Mouse (Mus musculus): ENCODE measurements around the gene Stk10.

The Stk10 gene

DNA sequence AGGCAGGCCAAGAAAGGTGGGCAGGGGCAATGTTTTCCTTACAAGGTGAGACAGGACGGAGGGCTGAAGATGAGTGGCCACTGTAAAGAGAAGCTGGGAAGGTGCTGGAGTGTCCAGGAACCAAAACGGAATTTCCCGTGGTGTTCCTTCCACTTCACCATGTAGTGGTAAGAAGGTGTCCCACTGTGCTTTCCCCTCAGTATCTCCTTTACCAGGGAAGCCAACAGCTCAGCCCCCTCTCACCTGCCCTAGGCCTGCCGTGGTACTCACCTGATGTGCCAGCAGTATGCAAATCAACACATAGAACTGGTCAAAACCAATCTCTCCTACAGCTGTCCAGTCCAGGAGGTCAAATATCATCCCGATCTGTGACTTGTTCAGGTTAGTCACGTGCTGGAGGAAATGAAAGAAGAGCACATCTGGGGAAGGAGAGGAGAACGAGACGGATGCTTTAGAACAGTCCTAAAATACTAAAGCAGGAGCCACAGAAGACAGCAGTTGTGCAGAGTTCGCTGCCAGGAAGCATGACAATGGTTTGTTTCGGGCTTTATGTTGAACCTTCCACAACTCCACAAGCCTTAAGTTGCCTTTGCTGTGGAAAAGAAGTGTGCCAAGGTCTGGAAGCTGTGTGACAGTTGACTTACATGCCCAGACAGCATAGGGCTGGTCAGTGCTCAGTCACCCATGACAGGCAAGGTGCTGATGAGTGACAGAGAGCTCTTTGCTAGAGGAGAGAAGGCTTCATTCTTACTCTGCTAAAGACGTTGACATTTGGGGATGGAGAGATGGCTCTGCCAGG, 8.8 kb upstream of the Stk10 start:
- no peak for DNase-seq (ENCODE audit: low spot score)

GRCm38 (mm10) chr11:32527006-32527405, 6.1 kb upstream of the Stk10 start:
- DNase-seq (ENCODE audit: low spot score): no peak

- DNase-seq (ENCODE audit: low spot score): no peak
Observed at GRCm38 (mm10) chr11:32530151-32530550, 3.0 kb upstream of the Stk10 start.

- DNase-seq (ENCODE audit: low spot score): no peak
Observed at GRCm38 (mm10) chr11:32531871-32532764, 987 bp upstream of the Stk10 start, which contains the start of gene Efcab9. Gene Efcab9, minus strand, starts transcription at chr11:32532081.

- peak; percentile 47 for DNase-seq (ENCODE audit: low spot score)
Observed at GRCm38 (mm10) chr11:32533482-32534261, 567 bp downstream of the Stk10 start.

- DNase-seq (ENCODE audit: low spot score): no peak
Observed at GRCm38 (mm10) chr11:32534453-32535075, 1.5 kb downstream of the Stk10 start.

- no peak for DNase-seq (ENCODE audit: low spot score)
Observed at GRCm38 (mm10) chr11:32535646-32536045, 2.5 kb downstream of the Stk10 start.

GRCm38 (mm10) chr11:32536954-32537353, 3.8 kb downstream of the Stk10 start:
- no peak for DNase-seq (ENCODE audit: low spot score)

DNA sequence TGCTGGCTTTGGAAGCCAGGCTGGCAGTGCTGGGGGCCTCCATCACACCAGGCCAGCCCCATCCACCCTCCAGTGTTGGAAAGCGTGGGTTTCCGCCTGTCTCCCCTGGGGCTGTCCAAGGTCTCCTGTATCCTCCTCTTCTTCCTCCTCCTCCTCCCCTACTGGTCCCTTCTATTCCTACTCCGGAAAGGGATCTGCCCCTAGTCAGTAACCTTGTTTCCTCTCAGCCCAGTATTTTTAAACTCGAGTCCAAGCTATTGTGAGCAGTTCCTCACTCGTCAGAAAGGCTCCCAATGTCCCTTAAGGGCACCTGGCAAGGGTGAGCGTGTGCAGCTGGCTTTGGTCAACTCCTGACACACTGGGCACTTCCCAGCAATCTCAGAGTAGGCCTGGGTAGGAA, 5.3 kb downstream of the Stk10 start:
- no peak for DNase-seq (ENCODE audit: low spot score)

DNA sequence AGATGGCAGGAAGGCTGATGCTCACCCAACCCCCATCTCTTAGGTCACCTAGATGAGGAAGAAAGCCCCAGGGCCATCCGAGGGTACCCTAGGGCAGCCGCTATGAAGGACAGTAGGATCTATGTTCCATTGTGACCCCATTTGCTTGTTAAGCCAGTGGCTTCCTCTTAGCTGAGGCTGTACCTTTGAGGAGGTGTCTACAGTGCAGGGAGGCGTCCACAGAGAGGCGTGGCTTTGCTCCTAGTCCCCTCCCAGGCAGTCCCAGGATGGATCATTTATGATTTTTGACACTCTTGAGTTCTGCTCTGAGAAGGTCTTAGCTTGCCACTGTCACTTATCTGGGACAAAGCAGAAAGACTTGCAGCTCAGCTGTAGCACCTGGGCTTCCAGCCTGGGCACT, 5.7 kb downstream of the Stk10 start:
- no peak for DNase-seq (ENCODE audit: low spot score)

DNA sequence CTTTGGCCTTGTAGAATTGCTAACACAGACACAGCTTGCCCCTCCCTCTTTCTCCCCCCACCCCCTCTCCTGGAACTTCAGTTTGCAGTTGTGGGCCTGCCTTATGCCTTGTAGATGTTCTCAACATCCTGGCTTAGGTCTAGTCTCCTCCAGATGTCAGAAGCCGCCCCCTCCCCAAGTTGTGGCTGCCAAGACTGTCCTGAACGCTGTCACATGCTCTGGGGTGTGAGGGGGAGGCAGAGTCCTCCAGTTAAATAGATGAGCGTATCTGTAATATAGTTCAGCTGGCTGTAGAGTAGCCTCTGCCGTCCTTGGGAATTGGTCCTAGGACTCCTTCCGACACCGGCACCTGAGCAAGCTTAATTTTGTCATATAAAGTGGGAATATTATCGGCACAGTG, 6.6 kb downstream of the Stk10 start:
- DNase-seq (ENCODE audit: low spot score): no peak

DNA sequence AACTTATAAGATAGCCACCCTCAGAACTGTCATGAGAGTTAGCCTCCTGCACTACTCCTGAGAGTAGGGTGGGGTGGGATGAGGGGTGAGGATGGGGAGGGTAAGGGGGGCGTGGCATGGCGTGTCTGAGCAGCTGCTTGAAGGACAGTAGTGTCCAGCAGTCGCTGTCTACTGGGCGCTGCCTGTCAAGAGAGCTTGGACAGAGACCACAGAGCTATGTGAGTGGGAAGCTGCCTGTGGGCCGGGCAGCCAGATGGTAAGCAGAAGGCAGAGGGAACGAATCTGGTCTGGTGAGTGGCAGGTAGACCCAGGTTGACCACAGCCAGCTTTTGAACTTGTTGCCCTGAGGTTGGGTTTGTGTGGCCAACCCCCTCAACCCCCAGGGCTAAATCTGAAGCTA, 7.4 kb downstream of the Stk10 start:
- DNase-seq (ENCODE audit: low spot score): no peak

DNA sequence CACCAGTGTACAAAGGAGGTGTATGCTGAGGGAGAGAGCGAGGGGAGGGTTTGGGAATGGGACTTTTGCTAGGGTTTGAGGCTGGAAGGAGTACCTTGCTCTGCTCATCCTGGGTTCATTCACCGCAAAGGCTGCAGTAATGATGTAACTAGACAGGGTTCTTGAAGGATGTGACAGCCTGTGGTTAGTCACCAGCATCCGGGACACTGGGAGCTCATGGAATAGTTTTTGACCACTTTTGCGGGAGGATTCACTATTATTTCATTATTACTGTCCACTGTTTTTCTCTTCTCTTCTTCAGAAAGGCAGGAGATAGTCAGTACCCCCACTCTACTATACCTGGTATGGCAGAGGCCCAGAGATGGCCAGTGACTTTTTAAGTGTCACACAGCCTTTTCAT, 9.1 kb downstream of the Stk10 start:
- no peak for DNase-seq (ENCODE audit: low spot score)

DNA sequence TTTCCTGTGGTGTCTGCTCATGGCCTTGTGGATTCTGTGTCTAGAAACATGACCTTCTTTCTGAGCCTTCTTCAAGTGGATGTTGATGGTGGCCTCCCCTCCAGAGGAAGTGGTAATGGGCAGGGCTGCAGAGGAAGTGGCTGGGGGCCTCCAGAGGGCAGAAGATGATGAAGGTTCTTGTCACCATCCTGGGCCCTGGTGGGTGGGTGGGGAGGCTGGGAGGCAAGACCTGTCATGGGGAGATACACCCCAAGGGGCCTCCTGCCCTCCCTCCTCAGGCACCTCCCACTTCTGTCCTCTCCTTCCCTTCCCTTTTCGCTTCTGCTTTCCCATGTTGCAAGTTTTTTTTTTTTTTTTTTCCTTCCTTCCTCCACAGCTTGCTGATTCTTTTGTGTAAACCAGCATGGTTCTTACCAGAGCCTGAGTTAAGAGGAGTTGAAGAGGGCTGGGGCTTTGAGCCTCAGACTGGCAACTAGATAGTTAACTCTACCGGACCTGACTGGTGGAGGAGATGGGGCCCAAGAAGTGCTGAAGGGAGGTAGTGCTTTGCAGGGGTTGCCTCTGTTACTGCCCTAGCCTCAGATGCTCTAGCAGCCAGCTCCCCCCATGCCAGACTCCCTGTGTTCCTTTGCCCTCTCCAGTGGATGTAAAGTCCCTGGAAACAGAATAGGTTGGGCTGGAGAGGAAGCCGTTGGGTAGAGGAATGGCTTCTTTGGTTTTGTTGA, 9.7 kb downstream of the Stk10 start:
- peak; percentile 48 for DNase-seq (ENCODE audit: low spot score)

GRCm38 (mm10) chr11:32544041-32544440, 10.9 kb downstream of the Stk10 start:
- DNase-seq (ENCODE audit: low spot score): no peak

DNA sequence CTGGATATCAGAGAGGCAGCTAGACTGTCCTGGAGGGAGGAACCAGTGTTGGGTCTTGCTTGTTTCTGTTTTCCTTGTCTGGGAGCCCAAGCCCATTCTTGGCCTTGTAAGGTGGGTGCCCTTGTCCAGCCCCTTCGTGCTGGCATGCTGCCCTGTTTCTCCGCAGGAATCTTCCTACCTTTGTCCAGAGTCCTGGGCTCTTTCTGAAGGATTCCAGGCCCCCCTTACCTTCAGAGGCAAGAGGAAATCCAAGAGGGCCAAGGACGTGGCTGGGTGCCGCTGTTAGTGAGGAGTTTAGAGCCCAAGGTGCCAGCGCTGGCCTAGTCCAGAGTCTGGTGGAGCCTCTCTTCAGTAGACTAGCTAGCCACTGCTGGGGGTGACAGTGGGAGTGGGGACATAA, 11.4 kb downstream of the Stk10 start:
- DNase-seq (ENCODE audit: low spot score): no peak

GRCm38 (mm10) chr11:32545605-32546004, 12.5 kb downstream of the Stk10 start:
- no peak for DNase-seq (ENCODE audit: low spot score)

- no peak for DNase-seq (ENCODE audit: low spot score)
Observed at GRCm38 (mm10) chr11:32546483-32546882, 13.4 kb downstream of the Stk10 start.

DNA sequence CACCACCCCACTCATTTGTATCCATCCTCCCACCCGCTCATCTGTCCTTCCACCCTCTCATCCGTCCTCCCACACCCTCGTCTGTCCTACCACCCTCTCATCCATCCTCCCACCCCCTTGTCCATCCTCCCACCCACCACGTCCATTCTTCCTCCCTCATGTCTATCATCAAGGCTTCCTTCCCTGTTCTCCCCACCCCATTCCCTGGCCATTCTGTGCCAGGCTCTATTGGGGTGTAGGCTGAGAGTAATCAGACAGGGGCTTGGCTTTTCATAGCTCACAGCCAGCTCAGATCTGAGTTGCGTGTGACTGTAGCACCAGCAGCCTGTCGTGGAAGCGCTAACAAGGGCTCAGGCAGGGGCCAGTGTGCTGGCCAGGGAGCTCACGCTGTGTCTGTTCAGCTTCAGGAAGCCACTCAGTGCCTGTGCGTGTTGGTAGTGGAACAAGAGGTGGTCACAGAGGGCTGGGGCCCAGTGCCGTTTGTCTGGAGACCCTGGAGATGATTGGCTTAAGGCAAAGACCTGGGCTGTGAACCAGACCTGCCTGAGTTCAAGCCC, 14.4 kb downstream of the Stk10 start:
- no peak for DNase-seq (ENCODE audit: low spot score)

- no peak for DNase-seq (ENCODE audit: low spot score)
Observed at GRCm38 (mm10) chr11:32548240-32548639, 15.1 kb downstream of the Stk10 start.

GRCm38 (mm10) chr11:32549236-32549635, 16.1 kb downstream of the Stk10 start:
- no peak for DNase-seq (ENCODE audit: low spot score)
